Mouse (Mus musculus) yolk sac, embryonic 10.5 days (tissue): ENCODE results near the gene Vwa7.
A peak's percentile ranks its signal among the peaks of the same experiment; 100 is the strongest.

Experiments
- DNase-seq: peaks from one replicate; pipeline ENCODE4 v3.0.0-alpha.2; 2017; ENCODE audit warnings: low spot score

The Vwa7 gene

DNA sequence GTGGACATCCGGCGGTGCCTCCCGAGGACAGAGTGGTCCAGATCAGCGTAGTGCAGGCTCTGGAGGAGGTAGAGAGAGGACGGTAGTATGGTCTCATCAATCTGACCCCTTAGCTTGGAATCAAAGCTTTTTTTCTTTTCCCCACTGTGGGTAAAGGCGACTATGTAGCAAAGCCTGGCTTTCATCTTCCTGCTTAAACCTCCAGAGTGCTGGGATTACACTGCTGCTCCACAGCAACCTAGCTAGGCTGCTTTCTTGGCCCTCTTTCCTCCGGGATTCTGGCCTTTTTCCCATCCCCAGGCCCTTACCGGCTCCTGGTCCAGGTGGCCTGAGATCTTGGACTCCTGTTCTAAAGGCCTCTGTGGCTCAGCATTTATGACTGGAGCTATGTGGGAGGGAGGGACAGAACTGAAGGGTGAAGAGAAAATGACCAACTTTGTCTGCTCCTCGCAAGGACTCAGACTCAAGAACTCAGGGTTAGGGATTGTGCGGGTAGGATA, 48.0 kb downstream of the Vwa7 start:
- no peak for DNase-seq

DNA sequence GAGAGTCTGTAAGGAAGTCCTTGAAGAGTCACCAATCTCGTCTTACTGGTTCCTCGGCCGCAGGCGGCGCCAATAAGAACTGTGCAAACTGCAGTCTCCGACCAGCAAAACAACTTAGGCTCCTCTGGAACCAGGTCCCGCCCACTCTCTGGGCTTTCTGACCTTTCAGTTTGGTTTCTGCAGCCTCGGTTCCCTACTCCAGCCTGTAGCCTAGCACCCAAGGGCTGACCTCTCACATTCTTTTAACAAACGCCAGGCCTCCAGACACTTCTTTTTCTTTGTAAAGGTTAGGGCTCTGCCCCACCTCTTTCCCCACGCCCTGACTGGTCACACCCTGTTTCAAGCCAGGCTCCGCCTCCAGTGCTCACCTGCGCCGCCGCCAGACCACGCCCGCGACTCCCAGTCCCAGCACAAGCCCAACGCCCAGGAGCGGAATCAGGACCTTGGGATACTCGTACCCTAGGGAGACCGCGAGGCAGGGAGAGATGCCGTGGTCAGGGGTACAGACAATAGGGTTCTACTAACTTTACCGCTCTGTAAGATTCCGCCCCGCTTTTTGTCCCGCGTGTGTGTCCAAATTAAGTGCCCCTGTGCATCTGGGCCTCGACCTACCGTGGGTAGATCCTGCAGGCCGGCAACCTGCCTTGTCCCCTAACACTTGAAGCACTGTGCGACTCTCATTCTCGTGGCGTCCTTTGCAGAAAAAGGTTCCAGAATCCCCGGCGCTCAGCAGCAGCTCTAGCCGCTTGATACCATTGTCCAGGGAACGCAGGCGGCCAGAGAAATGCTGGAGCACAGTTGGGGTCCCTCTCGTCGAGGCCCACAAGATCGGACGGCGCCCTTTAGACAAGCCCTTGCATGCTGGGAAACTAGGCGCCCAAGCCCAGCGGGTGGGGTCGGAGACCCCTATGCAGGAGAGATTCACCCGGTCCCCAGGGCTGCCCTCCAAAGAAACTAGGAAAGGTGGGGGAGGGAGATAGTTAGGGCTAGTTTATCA, 48.9 kb downstream of the Vwa7 start, which contains the start of gene Ly6g6c:
Gene Ly6g6c (plus strand): TSS at position 438 of the 997 bp plus-strand sequence.
- DNase-seq, result peak; percentile 77

DNA sequence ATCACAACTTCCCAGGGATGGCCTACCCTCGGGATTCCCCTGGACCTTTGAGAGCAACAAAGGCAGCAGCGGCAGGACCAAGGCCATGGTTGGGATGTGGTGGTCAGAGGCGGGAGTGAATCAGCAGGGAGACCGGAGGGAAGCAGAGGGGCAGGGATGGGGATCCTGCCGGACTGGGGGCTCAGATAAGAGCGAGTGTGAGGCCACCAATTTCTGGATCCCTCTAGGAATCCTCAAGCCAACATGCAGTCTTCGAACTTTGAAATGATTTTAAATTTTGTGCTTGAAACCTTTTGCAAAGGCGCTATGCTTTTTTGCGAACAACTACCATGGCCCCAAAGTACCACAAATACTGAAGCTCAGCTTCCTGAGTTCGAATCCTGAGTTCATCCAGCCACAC, 49.7 kb downstream of the Vwa7 start, which contains the start of gene Mpig6b:
Gene Mpig6b (minus strand): TSS at position 101 of the 400 bp plus-strand sequence.
- DNase-seq, result no peak

DNA sequence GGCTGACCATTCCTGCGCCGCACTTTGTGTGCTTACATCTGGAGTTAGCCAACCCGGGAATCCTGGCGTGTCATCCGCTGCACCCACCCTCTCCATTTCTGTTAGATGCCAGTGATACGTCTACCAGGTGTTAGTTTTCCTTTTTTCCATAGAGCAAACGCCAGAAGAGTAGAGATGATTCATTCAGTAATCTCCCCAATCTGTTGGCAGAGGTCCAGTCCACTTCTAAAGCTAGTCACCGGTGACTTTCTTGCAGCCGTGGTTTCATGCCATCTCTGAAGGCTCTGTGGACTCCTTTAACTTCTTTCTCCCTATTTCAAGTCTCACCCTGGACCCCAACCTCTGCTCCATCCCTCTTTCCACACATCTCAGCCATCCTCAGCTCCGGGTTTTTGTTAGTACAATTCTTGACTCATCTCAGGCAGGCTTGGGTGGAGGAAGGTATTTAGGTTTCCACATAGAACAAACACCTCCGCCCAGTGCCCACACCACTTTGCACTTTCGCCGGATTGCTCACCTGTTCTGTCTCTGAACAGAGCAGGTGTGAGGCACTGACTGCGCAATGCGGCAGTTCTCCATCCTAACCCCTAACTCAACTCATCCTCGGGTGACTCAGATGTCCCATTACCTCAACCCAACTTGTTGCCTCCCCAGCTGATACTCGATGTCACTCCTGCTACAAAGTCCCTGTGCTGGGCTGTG, 52.0 kb downstream of the Vwa7 start:
- no peak for DNase-seq

DNA sequence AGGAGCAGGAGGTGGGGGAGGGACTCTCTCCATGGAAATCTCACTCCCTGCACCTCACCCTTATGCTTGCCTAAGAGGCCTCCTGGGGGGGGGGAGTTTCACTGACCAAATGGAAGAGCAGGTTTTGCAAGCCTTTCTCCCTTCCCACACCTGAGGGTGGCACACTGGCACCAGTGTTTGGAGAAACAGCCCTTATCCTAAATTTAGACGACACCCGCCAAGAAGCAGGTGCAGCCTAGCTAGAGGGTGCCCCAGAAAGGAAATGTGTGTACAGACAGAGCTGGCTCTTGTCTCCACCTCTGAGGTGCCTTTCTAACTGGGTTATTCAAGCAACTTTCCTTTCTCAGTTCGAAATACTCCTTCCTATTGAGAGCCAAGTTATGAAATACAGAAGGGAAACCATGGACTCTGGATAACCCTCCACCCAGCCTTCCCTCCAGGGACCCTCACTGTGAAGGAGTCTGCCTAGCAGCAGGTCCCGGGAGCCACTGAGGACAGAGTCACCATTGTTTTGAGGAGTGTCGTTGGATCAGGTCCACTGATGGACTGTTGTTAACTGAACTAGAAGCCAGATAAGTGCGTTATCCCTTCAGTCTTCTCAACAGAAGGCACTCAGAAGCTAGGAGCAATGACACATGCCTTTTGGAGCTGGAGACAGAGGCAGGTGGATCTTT, 54.3 kb downstream of the Vwa7 start:
- DNase-seq, result no peak

DNA sequence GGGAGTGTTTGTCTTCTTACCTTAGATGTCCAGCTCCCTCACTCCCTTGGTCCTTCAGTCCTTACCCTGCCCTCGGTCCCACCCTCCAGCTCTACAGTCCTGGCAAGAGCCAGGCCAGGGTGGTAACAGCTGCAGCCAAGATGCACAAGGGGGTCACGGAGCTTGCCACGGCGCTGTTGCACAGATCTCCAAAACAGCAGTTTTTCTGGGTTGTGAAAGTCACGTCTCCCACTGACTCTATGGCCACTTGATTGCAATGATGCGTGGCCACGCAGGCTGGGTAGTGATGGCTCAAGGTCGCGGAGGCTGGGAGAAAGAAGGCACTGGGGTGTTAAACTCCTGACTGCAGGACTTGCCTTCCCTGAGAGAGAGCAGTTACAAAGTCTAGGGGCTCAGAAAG, 55.1 kb downstream of the Vwa7 start:
- no peak for DNase-seq

DNA sequence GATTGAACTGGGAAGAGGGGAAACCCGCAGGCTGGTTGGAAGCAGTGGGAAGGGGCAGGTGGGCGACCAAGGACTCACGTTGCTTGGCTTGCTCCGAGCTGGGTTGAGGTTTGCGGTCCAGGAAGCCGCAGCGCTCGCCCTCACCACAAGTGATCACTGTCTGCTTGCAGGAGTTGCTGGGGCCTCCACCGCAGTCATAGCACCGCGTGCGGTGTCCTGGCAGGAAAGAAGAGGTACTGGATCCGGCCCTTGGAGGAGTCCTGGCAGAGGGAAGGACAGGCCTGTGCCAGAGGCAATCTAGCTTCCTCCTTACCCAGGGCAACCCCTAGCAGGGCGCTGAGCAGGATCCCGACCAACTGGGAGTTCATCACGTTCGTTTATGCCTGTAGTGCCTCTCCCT, 57.7 kb downstream of the Vwa7 start:
- no peak for DNase-seq
